Mouse (Mus musculus): ENCODE results near the gene Ide. TPM values are rescaled to one million over a fixed set of nuclear protein-coding genes. Genes with fewer than 3 reads are reported as not detected.

Gene Ide
- 31.5 and 34.3 TPM in 2 replicates for polyA plus RNA-seq (2016; fragmentation: Nextera tagmentation; extraction: Ambion mirVana)

DNA sequence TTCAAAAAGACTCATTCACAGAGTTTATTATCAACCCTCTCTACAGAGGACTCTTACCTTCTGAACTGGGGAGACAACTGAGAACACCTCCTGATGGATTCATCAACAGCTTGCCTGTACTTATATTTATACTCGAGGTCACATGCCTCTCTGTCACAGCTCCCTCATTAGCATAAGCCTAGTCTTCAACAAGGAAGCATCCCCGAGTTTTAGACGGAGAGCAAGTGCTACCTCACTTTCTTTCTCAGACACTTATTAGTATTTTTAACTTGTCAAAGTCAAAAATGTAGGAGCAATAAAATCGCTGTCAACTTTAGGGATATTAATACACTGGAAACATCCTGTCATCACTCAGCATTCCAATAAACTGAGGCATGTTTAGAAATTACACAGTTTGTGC lies at the start of gene Ide:
Ide (minus strand) TSS at position 101 of the 400 bp plus-strand sequence.
- WGBS: 78% methylated on average over 4 of the region's 4 CpGs
- Histone ChIP-seq H3K9me3 (no peaks in the 10 kb centered on the region), H3K9ac (no peak within 1 kb of the TSS), H3K4me2 (replicated peaks) (no peak within 1 kb of the TSS), H3K4me3 (no peak within 1 kb of the TSS), H3K27ac (no peak within 1 kb of the TSS), H3K36me3 (no peaks in the 10 kb centered on the region), H3K27me3 (no peaks in the 10 kb centered on the region), H3K4me1 (no peaks in the 10 kb centered on the region)
- no peak for ATAC-seq (ENCODE audit: insufficient number of reproducible peaks, insufficient read depth, low FRiP score, low TSS enrichment)

GRCm38 (mm10) chr19:37386126-37386525 lies 48.5 kb upstream of the Ide start:
- Histone ChIP-seq H3K9me3 (no peaks in the 10 kb centered on the region), H3K27me3 (no peaks in the 10 kb centered on the region), H3K4me3 (no peak overlapping the region), H3K27ac (no peak overlapping the region), H3K4me2 (replicated peaks) (no peak overlapping the region), H3K36me3 (peaks cover 35% of the 10 kb centered on the region), H3K4me1 (no peaks in the 10 kb centered on the region), H3K9ac (no peak overlapping the region)
- ATAC-seq (ENCODE audit: insufficient number of reproducible peaks, insufficient read depth, low FRiP score, low TSS enrichment): no peak
- whole genome bisulfite sequencing: 83% methylated on average over 3 of the region's 3 CpGs

GRCm38 (mm10) chr19:37378816-37379215 lies 41.2 kb upstream of the Ide start:
- no peak for ATAC-seq (ENCODE audit: insufficient number of reproducible peaks, insufficient read depth, low FRiP score, low TSS enrichment)
- Histone ChIP-seq H3K4me1 (peaks cover 13% of the 10 kb centered on the region), H3K27ac (no peak overlapping the region), H3K4me3 (no peak overlapping the region), H3K9ac (no peak overlapping the region), H3K36me3 (no peaks in the 10 kb centered on the region), H3K4me2 (replicated peaks) (no peak overlapping the region; the same call in 1 of the 2 replicates), H3K9me3 (no peaks in the 10 kb centered on the region), H3K27me3 (no peaks in the 10 kb centered on the region)
- WGBS: 82% methylated on average over 6 of the region's 6 CpGs

DNA sequence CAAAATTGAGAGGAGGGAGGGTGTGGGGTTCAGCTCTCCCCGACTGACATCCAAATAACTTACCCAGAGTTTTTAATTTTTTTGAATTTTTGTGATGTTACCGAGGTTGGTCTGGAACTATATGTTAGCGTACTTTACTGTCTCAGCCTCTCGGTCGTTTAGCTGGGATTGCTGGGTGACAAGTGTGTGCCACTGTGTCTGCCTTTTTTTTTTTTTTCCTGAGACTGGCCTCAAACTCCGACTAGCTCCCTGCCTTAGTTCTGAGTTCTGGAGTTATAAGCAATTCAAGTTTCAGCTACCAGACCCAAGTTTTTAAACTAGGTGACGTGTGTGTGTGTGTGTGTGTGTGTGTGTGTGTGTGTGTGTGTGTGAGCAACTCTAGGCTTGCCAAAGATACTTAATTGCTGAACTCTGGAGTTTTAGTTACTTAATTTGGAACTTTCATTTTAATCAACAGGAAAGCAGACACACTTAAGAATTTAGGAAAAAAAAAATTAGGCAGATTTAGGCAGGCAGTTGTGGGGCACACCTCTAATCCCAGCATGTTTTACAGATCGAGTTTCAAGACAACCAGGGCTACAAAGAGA lies 39.8 kb upstream of the Ide start:
- Histone ChIP-seq H3K9ac (peak overlapping the region; percentile 43), H3K27me3 (no peaks in the 10 kb centered on the region), H3K4me2 (replicated peaks) (peak overlapping the region; percentile 65), H3K9me3 (no peaks in the 10 kb centered on the region), H3K36me3 (no peaks in the 10 kb centered on the region), H3K4me1 (peaks cover 13% of the 10 kb centered on the region), H3K4me3 (peak overlapping the region; percentile 81), H3K27ac (no peak overlapping the region)
- no peak for ATAC-seq (ENCODE audit: insufficient number of reproducible peaks, insufficient read depth, low FRiP score, low TSS enrichment)
- WGBS: 26% methylated on average over 8 of the region's 8 CpGs

- 1% methylated on average over 11 of the region's 11 CpGs for WGBS
- H3K27ac ChIP-seq: no peak overlapping the region
Observed at GRCm38 (mm10) chr19:37376841-37377240, 39.2 kb upstream of the Ide start.

DNA sequence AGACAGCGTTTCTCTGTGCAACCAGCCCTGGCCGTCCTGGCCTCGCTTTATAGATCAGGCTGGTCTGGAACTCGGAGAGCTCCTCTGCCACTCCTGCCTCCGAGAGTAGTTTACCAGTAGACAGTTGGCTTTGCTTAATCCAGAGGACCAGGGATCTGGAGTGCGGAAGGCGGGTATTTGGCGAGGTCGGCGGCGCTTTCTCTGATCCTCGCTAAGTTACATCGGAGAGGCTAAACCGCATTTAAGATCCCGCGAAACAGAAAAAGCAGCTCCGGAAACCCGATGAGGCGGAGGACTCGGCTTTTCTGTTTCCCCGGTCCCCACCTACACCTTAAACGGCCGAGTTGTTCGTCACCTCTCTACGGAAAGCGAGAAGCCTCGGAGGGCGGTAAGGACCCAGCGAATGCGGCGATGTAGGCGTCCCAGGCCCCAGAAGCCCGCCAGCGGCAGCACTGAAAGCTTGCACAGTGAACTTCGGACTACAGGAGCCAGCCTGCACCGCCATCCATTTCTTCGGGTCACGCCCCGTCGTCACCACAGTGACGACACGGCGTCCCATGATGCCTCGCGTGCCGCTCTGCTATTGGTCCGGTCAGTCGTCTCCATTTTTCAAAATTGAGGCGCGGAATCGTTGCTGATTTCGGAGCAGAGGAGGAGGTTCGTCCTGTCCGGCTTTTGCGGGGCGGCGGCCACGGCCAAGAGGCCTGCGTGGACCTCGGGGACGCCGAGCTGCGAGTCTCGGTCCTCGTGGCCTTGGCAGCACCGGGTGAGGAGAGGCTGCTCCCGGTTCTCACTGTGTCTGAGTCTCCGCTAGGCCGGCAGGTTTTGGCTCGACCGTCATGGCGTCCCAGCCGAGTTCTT lies 38.3 kb upstream of the Ide start, which contains the start of gene Kif11:
Kif11 (plus strand) TSS at position 649 of the 861 bp plus-strand sequence.
- Histone ChIP-seq H3K36me3 (no peaks in the 10 kb centered on the region), H3K4me3 (peak within 1 kb of the TSS; percentile 81), H3K4me2 (replicated peaks) (peak within 1 kb of the TSS; percentile 65), H3K4me1 (peaks cover 13% of the 10 kb centered on the region), H3K27me3 (no peaks in the 10 kb centered on the region), H3K9me3 (no peaks in the 10 kb centered on the region), H3K9ac (peak within 1 kb of the TSS; percentile 74), H3K27ac (peak within 1 kb of the TSS; percentile 98)
- WGBS: under 1% methylated on average over 73 of the region's 73 CpGs
- ATAC-seq (ENCODE audit: insufficient number of reproducible peaks, insufficient read depth, low FRiP score, low TSS enrichment): peak; percentile 97

More at GRCm38 (mm10) chr19:37376841-37377240, 39.2 kb upstream of the Ide start:
- Histone ChIP-seq H3K4me2 (replicated peaks) (peak overlapping the region; percentile 65), H3K27me3 (no peaks in the 10 kb centered on the region), H3K9me3 (no peaks in the 10 kb centered on the region), H3K4me3 (peak overlapping the region; percentile 81), H3K9ac (peak overlapping the region; percentile 74), H3K4me1 (peaks cover 13% of the 10 kb centered on the region), H3K36me3 (no peaks in the 10 kb centered on the region)
- no peak for ATAC-seq (ENCODE audit: insufficient number of reproducible peaks, insufficient read depth, low FRiP score, low TSS enrichment)

GRCm38 (mm10) chr19:37374941-37375754 lies 37.5 kb upstream of the Ide start:
- Histone ChIP-seq H3K27me3 (no peaks in the 10 kb centered on the region), H3K9me3 (no peaks in the 10 kb centered on the region), H3K27ac (peak overlapping the region; percentile 98), H3K36me3 (no peaks in the 10 kb centered on the region), H3K4me1 (peaks cover 13% of the 10 kb centered on the region), H3K4me3 (peak overlapping the region; percentile 81), H3K4me2 (replicated peaks) (peak overlapping the region; percentile 64), H3K9ac (peak overlapping the region; percentile 74)
- WGBS: 21% methylated on average over 7 of the region's 7 CpGs
- no peak for ATAC-seq (ENCODE audit: insufficient number of reproducible peaks, insufficient read depth, low FRiP score, low TSS enrichment)

DNA sequence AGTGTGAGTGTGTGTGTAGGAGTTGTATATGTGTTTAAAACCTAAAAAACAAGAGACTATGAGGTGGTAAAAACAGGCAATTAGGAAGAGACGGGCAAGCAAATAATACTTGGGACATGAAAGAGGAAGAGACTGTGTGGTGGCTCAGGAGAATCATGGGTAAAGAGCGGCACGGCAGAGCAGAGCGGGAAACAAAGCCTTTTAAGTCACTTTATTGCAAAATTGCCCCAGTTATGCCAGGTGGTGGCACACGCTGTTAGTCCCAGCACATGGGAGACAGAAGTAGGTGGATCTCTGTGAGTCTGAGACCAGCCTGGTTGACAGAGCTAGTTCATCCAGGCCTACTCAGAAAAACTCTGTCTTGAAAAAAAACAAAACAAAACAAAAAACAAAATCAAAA lies 32.7 kb upstream of the Ide start:
- H3K4me1 ChIP-seq: no peaks in the 10 kb centered on the region
- WGBS: 89% methylated on average over 5 of the region's 5 CpGs

DNA sequence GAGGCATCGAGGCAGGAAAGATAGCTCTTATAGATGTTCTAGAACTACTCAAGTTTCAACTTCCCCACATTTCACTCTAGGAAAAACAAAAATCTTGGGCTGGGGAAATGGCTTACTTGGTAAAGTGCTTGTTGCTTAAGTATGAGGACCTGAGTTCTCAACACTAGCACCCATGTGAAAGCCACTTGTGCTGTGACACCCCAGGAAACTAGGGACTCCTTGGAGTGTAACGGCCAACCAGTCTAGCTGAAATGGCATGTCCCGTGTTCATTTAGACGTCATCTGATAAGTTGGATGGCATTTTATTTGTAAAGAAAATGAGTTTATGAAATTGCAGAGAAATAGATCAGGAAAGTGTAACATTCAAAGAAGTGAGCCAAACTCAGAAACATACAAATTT lies 32.3 kb upstream of the Ide start:
- Histone ChIP-seq H3K27me3 (no peaks in the 10 kb centered on the region), H3K9ac (no peak overlapping the region), H3K36me3 (no peaks in the 10 kb centered on the region), H3K4me2 (replicated peaks) (no peak overlapping the region), H3K4me3 (no peak overlapping the region), H3K4me1 (no peaks in the 10 kb centered on the region), H3K9me3 (no peaks in the 10 kb centered on the region), H3K27ac (no peak overlapping the region)
- ATAC-seq (ENCODE audit: insufficient number of reproducible peaks, insufficient read depth, low FRiP score, low TSS enrichment): no peak
- 86% methylated on average over 4 of the region's 4 CpGs for WGBS

More for the DNA sequence above, 32.7 kb upstream of the Ide start:
- Histone ChIP-seq H3K27ac (no peak overlapping the region), H3K36me3 (no peaks in the 10 kb centered on the region), H3K9ac (no peak overlapping the region), H3K9me3 (no peaks in the 10 kb centered on the region), H3K4me2 (replicated peaks) (no peak overlapping the region), H3K27me3 (no peaks in the 10 kb centered on the region), H3K4me3 (no peak overlapping the region)
- no peak for ATAC-seq (ENCODE audit: insufficient number of reproducible peaks, insufficient read depth, low FRiP score, low TSS enrichment)

GRCm38 (mm10) chr19:37368990-37369389 lies 31.3 kb upstream of the Ide start:
- 79% methylated on average over 1 of the region's 1 CpGs for WGBS
- Histone ChIP-seq H3K36me3 (no peaks in the 10 kb centered on the region), H3K4me1 (no peaks in the 10 kb centered on the region), H3K27me3 (no peaks in the 10 kb centered on the region), H3K9me3 (no peaks in the 10 kb centered on the region), H3K4me2 (replicated peaks) (no peak overlapping the region), H3K9ac (no peak overlapping the region), H3K27ac (no peak overlapping the region), H3K4me3 (no peak overlapping the region)
- ATAC-seq (ENCODE audit: insufficient number of reproducible peaks, insufficient read depth, low FRiP score, low TSS enrichment): no peak

- Histone ChIP-seq H3K27ac (no peak overlapping the region), H3K9ac (no peak overlapping the region)
- WGBS: 82% methylated on average over 11 of the region's 11 CpGs
Observed at GRCm38 (mm10) chr19:37363128-37363939, 25.7 kb upstream of the Ide start.

More at GRCm38 (mm10) chr19:37363128-37363939, 25.7 kb upstream of the Ide start:
- Histone ChIP-seq H3K4me1 (no peaks in the 10 kb centered on the region), H3K9me3 (no peaks in the 10 kb centered on the region), H3K4me2 (replicated peaks) (no peak overlapping the region), H3K27me3 (no peaks in the 10 kb centered on the region), H3K4me3 (no peak overlapping the region), H3K36me3 (no peaks in the 10 kb centered on the region)
- ATAC-seq (ENCODE audit: insufficient number of reproducible peaks, insufficient read depth, low FRiP score, low TSS enrichment): no peak
